Mouse (Mus musculus) liver, adult 2 months (tissue): ENCODE data around the gene Mark3.

Experiments used
- CTCF ChIP-seq: fragments of 200-500 bp; IDR thresholded peaks from 2 replicates; pipeline ENCODE4 v1.5.1; 2011; ENCODE audit warnings: low read depth, low read length, control low read depth
- POLR2A ChIP-seq: fragments of 200-500 bp; IDR thresholded peaks from 2 replicates; pipeline ENCODE4 v1.6.1; 2011; ENCODE audit warnings: low read length, control low read depth; ENCODE audit not compliant: insufficient read depth; ENCODE audit errors: extremely low read depth

GRCm38 (mm10) chr12:111692899-111693298 is 118.6 kb downstream of the Mark3 start:
- TF ChIP-seq CTCF (no peak), POLR2A (no peak)
